Mouse (Mus musculus) left cerebral cortex, postnatal 14 days (tissue): ENCODE data around the gene Irx3. TPM values are rescaled to one million over a fixed set of nuclear protein-coding genes. Genes with fewer than 3 reads are reported as not detected.
A peak's percentile ranks its signal among the peaks of the same experiment; 100 is the strongest.

Experiments
- DNase-seq, 2 experiments: peaks; one replicate each; pipeline ENCODE4 v3.0.0; 2021 to 2022; ENCODE audit warnings: low spot score in 2 of 2, mixed read lengths in 1 of 2
- intact Hi-C: fragments of 180-260 bp; cut with DNase I; formaldehyde crosslinking; loops from one replicate; pipeline ENCODE4 v1.15.1; 2025
- long read RNA-seq, 2 experiments: library from polyadenylated mRNA; stranded (forward); transcript quantifications; one replicate each; pipeline ENCODE4 v2.0.0; 2021
- total RNA-seq, 2 experiments: library from RNA; stranded (reverse); gene quantifications; 2 replicates each; pipeline ENCODE4 v1.2.3; 2021

The Irx3 gene
- total RNA-seq: under 1 TPM in 1 of 2 experiments, not detected in 1; 0.22 TPM
- long read RNA-seq, experiment 1: 0 reads
- long read RNA-seq, experiment 2, partial matches to known transcripts: 0 of 1 reads
- long read RNA-seq, experiment 2, other reads (novel, unspliced or antisense): 0 of 1 reads

DNA sequence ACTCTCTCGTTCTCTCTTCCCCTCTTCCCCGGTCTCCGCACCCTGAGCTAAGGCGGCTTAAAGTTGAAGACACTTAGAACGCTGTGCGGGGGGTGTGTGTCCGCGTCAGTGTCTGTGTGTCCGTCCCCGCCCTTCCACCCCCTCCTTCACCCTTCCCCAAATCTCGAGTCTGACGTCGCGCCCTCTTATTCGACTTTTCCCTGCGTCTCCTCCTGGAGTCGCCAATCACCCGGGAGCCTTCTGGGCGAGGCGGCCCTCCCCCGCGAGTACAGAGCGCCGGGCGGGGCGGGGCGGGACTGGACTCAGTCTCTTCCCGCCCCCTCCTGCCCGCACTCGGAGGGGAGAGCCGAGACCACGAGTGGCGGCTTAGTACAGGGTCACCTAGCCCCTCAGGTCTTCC lies at the start of gene Irx3:
TSS of gene Irx3 (minus strand) at position 229 of the 400 bp plus-strand sequence.
- intact Hi-C loops: no loop called here
- no peak for DNase-seq

GRCm38 (mm10) chr8:91851359-91851758 lies 49.5 kb upstream of the Irx3 start:
- no peak for DNase-seq
- intact Hi-C loops: no loop called here

DNA sequence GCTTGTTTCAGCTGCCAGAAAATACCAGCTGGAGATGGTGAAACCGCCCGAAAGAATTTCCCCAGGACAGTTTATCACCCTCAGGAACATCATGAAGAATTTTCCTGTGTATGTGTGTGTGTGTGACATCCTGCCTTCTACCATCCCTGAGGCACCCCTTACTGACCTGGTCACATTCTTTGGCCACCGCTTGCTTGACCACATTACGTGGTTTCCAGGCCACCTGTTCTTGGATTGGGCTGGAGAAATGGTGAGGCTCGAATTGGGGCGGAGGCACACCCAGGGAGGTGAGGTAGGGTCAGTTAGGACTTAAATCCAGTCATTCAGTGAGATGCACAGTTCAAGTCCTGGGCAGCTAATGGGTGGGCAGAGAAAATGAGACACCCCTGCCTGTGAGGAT lies 48.1 kb upstream of the Irx3 start:
- DNase-seq: no peak
- intact Hi-C loops: no loop called here

- intact Hi-C loops: no loop called here
- no peak for DNase-seq
Measured at GRCm38 (mm10) chr8:91849529-91849928, 47.7 kb upstream of the Irx3 start.

GRCm38 (mm10) chr8:91845641-91846040 lies 43.8 kb upstream of the Irx3 start:
- intact Hi-C loops: no loop called here
- peak; percentile 11 to 41 for DNase-seq

- no peak for DNase-seq
- intact Hi-C loops: no loop called here
Measured at GRCm38 (mm10) chr8:91837131-91837530, 35.3 kb upstream of the Irx3 start.

- intact Hi-C loops: no loop called here
- no peak for DNase-seq
Measured at GRCm38 (mm10) chr8:91836685-91837084, 34.8 kb upstream of the Irx3 start.

DNA sequence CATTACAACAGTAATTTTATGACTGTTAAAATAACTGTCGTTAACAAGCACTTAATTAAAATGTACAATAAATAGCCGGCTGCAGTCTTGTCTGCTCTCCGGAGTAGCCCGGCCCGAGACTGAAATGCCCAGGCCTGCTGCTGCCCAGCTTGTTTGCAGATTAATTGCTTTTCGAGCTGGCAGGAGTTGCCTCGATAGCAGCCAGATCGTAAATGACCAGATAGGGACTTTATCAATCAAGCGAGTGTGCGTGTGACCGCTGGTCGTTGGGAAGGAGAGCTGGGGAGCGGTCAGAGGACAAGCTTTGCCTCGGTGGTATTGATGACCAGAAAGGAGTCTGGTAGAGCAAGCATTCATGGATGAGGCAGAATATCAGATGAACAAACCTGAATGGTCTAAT lies 25.8 kb upstream of the Irx3 start:
- intact Hi-C loops: no loop called here
- DNase-seq: no peak

DNA sequence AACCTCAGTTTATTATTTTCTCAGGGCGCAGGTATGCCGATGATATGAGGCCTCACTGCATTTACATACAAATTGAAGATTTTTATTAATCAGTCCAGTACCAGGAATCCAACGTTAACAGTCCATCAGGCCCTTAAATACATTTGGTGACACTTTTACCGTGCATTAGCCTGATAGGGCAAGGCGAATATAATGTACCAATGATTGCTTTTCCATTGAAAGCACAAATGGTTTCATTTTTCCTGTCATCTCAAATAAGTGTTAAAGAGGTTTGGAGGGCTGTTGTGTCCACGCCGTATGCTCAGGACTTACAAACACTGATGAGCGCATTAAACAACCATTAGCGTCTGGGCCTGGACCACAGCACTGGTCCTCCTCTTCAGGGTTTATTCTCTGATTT lies 25.3 kb upstream of the Irx3 start:
- intact Hi-C loops: no loop called here
- no peak for DNase-seq

GRCm38 (mm10) chr8:91823357-91823756 lies 21.5 kb upstream of the Irx3 start:
- intact Hi-C loops: no loop called here

GRCm38 (mm10) chr8:91822746-91823145 lies 20.9 kb upstream of the Irx3 start:
- DNase-seq: no peak
- intact Hi-C loops: no loop called here

More at GRCm38 (mm10) chr8:91823357-91823756, 21.5 kb upstream of the Irx3 start:
- DNase-seq: no peak

DNA sequence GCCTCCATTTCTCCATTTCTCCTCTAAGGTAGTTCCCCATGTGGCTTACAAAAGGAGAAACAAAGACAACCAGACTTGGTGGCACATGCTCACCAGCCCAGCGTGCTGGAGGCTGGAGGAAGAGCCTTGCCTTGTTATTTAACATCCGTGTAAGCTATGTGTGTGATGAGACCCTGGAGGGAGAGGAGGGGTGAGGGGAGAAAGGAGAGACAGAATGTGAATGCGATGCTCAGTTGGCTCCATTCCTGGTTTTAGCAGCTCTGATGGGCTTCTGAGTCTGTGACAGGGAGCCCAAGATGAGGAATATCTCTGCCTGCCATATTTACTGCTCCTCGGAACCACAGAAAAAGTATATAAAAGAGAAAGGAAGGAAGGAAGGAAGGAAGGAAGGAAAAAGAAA lies 20.1 kb upstream of the Irx3 start:
- intact Hi-C loops: no loop called here
- DNase-seq: no peak

GRCm38 (mm10) chr8:91819778-91820177 lies 17.9 kb upstream of the Irx3 start:
- DNase-seq: no peak
- intact Hi-C loops: no loop called here

- DNase-seq: no peak
- intact Hi-C loops: no loop called here
Measured at GRCm38 (mm10) chr8:91818784-91819183, 16.9 kb upstream of the Irx3 start.

GRCm38 (mm10) chr8:91814106-91814505 lies 12.2 kb upstream of the Irx3 start:
- DNase-seq: no peak
- intact Hi-C loops: no loop called here

DNA sequence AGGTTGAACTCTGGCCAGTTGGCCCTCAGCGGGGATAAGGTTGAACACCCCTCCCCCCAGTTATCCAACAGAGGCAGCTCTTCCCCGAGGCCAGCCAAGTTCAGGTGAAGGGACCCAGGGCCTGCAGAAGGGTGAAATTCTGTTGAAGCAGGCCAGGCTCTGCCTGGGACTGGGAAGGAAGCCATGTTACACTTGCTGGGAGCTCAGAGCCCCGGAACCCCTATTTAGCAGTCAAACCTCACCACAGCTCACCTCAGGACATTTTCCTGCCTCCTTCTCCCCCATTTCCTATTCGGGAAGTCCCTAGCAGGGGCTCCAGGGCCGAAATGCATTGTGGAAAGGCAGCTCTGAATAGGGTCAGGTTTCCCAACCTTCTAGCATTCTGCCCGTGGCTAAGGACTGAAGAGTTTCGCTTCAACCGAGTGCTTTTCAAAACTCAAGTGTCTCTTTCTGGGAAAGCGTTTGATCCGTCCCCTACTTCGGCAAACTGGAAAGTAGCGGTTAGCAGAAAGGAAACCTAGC lies 4.9 kb upstream of the Irx3 start:
- no peak for DNase-seq
- intact Hi-C loops: no loop called here

- DNase-seq: no peak
- intact Hi-C loops: no loop called here
Measured at GRCm38 (mm10) chr8:91806084-91806719, 4.3 kb upstream of the Irx3 start.

DNA sequence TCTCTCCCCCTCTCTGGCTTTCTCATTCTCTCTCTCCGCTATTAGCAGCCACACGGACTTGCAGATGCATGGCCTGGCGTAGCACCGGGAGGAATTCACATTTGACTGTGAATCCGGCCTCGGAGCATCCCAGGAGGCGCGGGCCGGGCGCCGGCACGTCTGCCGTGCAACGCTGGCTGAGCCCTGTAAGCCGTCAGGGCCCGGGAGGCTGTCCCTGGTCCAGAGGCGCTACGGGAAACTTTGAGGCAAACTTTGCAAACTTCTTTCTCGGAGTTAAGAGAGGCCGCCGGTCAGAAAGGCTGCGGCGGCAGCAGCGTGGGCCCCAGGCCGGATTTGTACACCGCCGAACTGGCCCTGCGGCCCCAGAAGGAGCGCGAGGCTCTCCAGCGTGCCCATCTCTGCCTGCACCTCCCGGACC lies 3.4 kb upstream of the Irx3 start:
- intact Hi-C loops: no loop called here
- no peak for DNase-seq

DNA sequence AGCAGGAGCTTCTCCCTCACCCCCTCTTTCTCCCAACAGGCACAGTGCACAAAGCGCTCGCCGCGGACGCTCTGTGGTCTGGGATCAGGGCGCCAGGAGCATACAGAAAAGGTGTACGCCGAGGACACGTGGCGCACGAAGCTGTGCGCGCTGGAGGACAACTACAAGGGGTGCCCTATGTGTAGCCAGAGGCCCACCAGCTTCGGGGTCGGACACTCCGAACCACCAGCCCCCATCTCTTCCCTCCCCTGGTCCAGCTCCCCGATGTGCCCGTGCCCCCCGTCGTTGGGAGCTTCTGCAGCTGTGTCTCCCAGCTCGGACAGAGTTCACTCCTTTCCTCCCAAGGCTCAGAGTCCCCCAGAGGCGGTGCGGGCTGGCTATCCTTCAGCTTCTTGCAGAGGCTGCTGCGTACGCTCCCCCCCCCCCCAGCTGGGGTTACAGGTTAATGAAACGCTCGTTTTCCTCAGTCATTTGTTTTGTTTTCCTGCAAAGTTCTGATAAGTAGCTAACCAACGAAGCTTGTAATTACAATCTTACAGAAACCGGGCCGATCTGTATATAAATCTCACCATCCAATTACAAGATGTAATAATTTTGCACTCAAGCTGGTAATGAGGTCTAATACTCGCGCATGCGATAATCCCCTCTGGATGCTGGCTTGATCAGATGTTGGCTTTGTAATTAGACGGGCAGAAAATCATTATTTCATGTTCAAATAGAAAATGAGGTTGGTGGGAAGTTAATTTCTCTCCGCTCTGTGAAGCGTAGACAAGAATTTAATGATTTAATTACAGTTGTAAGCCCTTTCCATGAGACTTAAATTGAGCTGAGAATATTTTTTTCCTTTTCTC lies 2.8 kb upstream of the Irx3 start:
- intact Hi-C loops: no loop called here

GRCm38 (mm10) chr8:91803515-91804402 lies 1.9 kb upstream of the Irx3 start:
- DNase-seq: no peak
- intact Hi-C loops: no loop called here

More for the DNA sequence above, 2.8 kb upstream of the Irx3 start:
- DNase-seq: no peak
